Mouse (Mus musculus): ENCODE data around the gene Gm9833.

- TF ChIP-seq CTCF (conservative IDR thresholded peaks at IDR 0.05 in 1 of 2, IDR thresholded peaks at IDR 0.05 in 1 of 2; ENCODE audit: low read depth in 2 of 2, low read length in 2 of 2) = no peak
- TF ChIP-seq NRF1 (IDR thresholded peaks at IDR 0.05; ENCODE audit: low read depth, low read length) = no peak
- no peak for TF ChIP-seq EP300 (IDR thresholded peaks at IDR 0.05; ENCODE audit: low read length)
- no peak for TF ChIP-seq POLR2A (IDR thresholded peaks at IDR 0.05; ENCODE audit: low read depth, low read length)
These were observed 38.6 kb downstream of the Gm9833 start for GRCm38 (mm10) chr3:10126502-10126901.

All from CH12.LX (cell line).